Mouse (Mus musculus) liver, embryonic 14.5 days (tissue): Measurements from ENCODE around the gene Supt5. TPM values are rescaled to one million over a fixed set of nuclear protein-coding genes. Genes with fewer than 3 reads are reported as not detected.
A peak's percentile ranks its signal among the peaks of the same experiment; 100 is the strongest.

ENCODE experiments used
- ATAC-seq: fragments of 200-750 bp; cut with Nextera tagmentation; 2 replicates; pipeline ENCODE4 v1.8.0; 2017; ENCODE audit warnings: moderate number of reproducible peaks, mild to moderate bottlenecking, moderate library complexity; ENCODE audit not compliant: insufficient read depth
- DNase-seq, 3 experiments: peaks; one replicate each; pipeline ENCODE4 v3.0.0-alpha.2; 2012 to 2013; ENCODE audit warnings: low read depth in 3 of 3, low spot score in 3 of 3
- H3K27ac ChIP-seq: fragments of 300-500 bp; sonication (generic); 2 replicates; pipeline ENCODE4 v1.5.1; 2014; ENCODE audit warnings: moderate library complexity, mild to moderate bottlenecking, control low read depth, inconsistent platforms
- H3K27me3 ChIP-seq: fragments of 300-500 bp; sonication (generic); 2 replicates; pipeline ENCODE4 v1.6.1; 2014; ENCODE audit warnings: mild to moderate bottlenecking, low read length, moderate library complexity; ENCODE audit not compliant: control insufficient read depth, insufficient read depth
- H3K36me3 ChIP-seq: fragments of 300-500 bp; sonication (generic); replicated peaks from 2 replicates; pipeline ENCODE4 v1.6.1; 2014; ENCODE audit warnings: low read depth; ENCODE audit not compliant: control insufficient read depth, insufficient read depth
- H3K4me1 ChIP-seq, 2 experiments: fragments of 200-500 bp in 1 of 2; fragments of 300-500 bp in 1 of 2; sonication (generic) in 1 of 2; replicated peaks; 2 replicates each; pipeline ENCODE4 v1.6.1; 2012 to 2014; ENCODE audit warnings: antibody characterized with exemption in 1 of 2, inconsistent platforms in 1 of 2, low read length in 1 of 2; ENCODE audit not compliant: control insufficient read depth in 2 of 2, insufficient read depth in 2 of 2
- H3K4me2 ChIP-seq: fragments of 300-500 bp; sonication (generic); 2 replicates; pipeline ENCODE4 v1.6.1; 2014; ENCODE audit warnings: low read depth, mild to moderate bottlenecking, control low read depth, moderate library complexity
- H3K4me3 ChIP-seq, 2 experiments: fragments of 200-500 bp in 1 of 2; fragments of 300-500 bp in 1 of 2; sonication (generic) in 1 of 2; 2 replicates each; pipeline ENCODE4 v1.5.1; 2012 to 2014; ENCODE audit warnings: low read depth in 2 of 2, low read length in 2 of 2, mild to moderate bottlenecking in 2 of 2, control low read depth in 1 of 2, inconsistent platforms in 1 of 2, moderate library complexity in 1 of 2; ENCODE audit not compliant: insufficient read depth in 1 of 2
- H3K9ac ChIP-seq: fragments of 300-500 bp; sonication (generic); replicated peaks from 2 replicates; pipeline ENCODE4 v1.6.1; 2014; ENCODE audit warnings: mild to moderate bottlenecking, control low read depth, moderate library complexity
- H3K9me3 ChIP-seq: fragments of 300-500 bp; sonication (generic); 2 replicates; pipeline ENCODE4 v1.6.1; 2016; ENCODE audit warnings: low read length, mixed read lengths; ENCODE audit not compliant: control insufficient read depth
- CTCF ChIP-seq: IDR thresholded peaks from 2 replicates; pipeline ENCODE4 v1.5.1; 2016; ENCODE audit warnings: antibody characterized with exemption, low read depth, control low read depth
- EP300 ChIP-seq: IDR thresholded peaks from 2 replicates; pipeline ENCODE4 v1.6.1; 2016; ENCODE audit warnings: antibody characterized with exemption, low read depth
- WGBS: fragments of 180-500 bp; shearing (Covaris S2); extraction: QIAGEN DNeasy Blood & Tissue Kit; methylation state at CpG from one replicate; pipeline ENCODE4 v1.1.7; 2014; ENCODE audit not compliant: insufficient replicate concordance; 5-methylcytosine and 5-hydroxymethylcytosine counted together
- polyA plus RNA-seq, 2 experiments: library from polyadenylated mRNA; depleted of rRNA in 1 of 2; stranded (reverse) in 1 of 2; unstranded in 1 of 2; fragments of >200 nt; fragmentation: Nextera tagmentation in 1 of 2; extraction: Ambion mirVana in 1 of 2; gene quantifications; 2 replicates each; pipeline versions ENCODE4 v1.2.1 to v1.2.3; 2012 to 2014

The Supt5 gene
- polyA plus RNA-seq, 2 experiments, result 21.7 to 29.6 TPM

DNA sequence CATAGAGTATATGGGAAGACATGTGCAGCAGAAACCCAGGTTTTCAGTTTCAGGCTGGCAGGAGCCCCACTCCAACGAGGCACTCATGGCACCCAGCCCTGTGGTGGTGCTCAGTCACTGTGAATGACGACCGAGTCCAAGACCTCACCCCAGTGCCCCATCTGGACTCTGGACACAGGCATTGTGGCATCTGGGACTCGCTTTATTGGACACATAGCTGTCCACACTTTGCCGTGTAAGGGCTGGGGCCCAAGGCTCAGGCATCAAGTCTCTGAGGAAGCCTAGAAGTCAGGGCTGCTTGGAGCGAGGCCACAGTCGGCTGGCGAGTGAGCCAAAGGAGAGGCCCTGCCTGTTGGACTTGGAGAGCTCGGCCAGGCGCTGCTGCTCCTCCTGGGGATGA, 32.9 kb downstream of the Supt5 start:
- no peak for TF ChIP-seq CTCF
- TF ChIP-seq EP300, result no peak
- 81% methylated on average over 10 of the region's 10 CpGs for WGBS
- no peaks in the 10 kb centered on the region for H3K4me1 ChIP-seq
- ATAC-seq (no peak), DNase-seq (no peak)
- no peak overlapping the region for H3K9ac ChIP-seq
- no peak overlapping the region for H3K4me2 ChIP-seq
- H3K9me3 ChIP-seq, result no peaks in the 10 kb centered on the region
- peaks cover 18% of the 10 kb centered on the region for H3K27me3 ChIP-seq
- H3K4me3 ChIP-seq, result no peak overlapping the region
- peaks cover 30% of the 10 kb centered on the region for H3K36me3 ChIP-seq
- no peak overlapping the region for H3K27ac ChIP-seq

DNA sequence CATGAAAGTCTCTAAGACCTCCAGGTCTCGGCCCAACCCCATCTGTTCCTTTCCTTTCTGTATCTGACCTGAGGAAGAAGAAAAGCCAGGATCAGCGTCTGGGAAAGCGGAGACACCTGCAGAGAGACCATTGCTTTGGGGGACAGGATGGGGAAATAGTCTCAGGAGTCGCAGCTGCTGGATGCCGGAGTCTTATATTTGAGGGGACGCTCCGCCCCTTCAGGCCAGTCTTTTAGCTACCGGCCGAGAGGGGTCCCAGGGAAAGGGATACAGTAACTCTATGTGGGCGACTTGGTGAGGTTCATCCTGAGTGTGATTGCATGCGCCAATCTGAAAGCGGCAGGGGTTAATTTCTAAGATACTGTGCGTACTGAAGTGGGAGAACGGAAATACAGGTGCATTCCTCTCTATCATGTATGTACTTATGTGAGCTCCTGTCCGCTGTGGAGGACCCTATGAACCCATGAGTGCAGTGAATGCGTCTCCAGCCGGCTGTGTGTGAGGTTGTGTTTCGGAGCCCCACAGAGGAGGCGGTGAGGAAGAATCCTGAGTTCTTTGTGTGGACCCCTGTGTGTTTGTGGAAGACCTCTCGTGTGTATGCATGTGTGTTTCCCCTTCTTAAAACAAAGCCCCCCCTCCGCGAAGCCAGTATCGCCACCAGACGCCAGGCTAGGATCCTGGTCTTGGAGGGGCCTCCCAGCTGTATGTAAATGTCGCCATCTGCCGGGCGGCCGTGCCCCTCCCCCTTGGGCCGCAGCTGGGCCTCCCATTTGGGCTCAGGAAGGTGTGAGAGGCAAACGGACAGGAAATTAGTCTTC, 36.7 kb downstream of the Supt5 start, which contains the start of gene Dll3:
TSS of gene Dll3 (minus strand) at position 623 of the 818 bp plus-strand sequence.
- no peak within 1 kb of the TSS for H3K9ac ChIP-seq
- no peak for DNase-seq
- peaks cover 40% of the 10 kb centered on the region for H3K27me3 ChIP-seq
- ATAC-seq, result no peak
- H3K36me3 ChIP-seq, result peaks cover 15% of the 10 kb centered on the region
- WGBS, result 2% methylated on average over 30 of the region's 30 CpGs
- 0 out of 4 replicates have a peak within 1 kb of the TSS, but pooled peaks of 1 of the 2 experiments have one; percentile 4 for H3K4me3 ChIP-seq
- TF ChIP-seq CTCF (peak; percentile 72), EP300 (no peak)
- no peak within 1 kb of the TSS for H3K27ac ChIP-seq
- H3K9me3 ChIP-seq, result no peaks in the 10 kb centered on the region
- no peaks in the 10 kb centered on the region for H3K4me1 ChIP-seq
- peak within 1 kb of the TSS; percentile 36; the same call in 1 of the 2 replicates for H3K4me2 ChIP-seq

DNA sequence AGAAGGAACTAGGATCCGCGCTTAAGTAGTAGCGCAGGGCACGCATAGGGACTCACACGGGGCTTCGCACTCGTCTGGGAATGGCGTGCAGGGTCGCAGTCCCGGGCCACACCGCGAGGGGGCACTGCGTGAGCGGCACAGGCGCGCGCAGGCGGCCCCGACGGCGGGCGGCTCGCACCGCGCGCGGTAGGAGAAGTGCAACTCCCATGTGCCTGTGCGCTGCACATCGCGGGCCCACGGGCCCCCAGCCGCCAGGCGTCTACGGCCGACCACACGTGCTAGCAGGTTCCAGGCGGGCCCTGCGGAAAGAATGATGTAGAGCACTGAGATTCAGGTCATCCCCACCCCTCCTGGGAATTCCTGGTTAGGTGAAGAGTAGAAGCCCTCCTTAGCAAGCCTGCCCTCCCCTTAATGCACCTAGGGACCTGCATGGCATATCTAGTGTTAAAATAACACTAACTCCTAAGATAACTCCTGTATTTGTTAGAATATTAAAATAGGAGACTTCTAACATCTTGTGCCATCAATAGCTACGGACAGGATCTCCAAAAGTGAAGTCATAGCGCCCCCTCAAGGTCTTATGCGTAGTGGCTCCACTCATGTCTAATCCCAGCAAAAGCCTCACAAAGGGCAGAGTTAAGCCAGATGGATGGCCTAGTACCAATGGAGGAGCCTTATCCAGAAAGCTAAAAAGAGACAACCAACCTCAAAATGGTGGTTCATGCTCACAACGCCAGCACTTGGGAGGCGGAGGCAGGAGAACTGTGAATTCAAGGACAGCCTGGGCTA, 39.5 kb downstream of the Supt5 start:
- no peak for ATAC-seq
- H3K27me3 ChIP-seq, result peaks cover 54% of the 10 kb centered on the region
- H3K9ac ChIP-seq, result no peak overlapping the region
- TF ChIP-seq EP300 (no peak), CTCF (peak; percentile 57)
- H3K9me3 ChIP-seq, result no peaks in the 10 kb centered on the region
- H3K27ac ChIP-seq, result no peak overlapping the region
- WGBS, result 23% methylated on average over 43 of the region's 43 CpGs
- H3K4me1 ChIP-seq, result no peaks in the 10 kb centered on the region; a peak in 1 of 4 replicates
- no peak overlapping the region for H3K4me3 ChIP-seq
- no peak overlapping the region for H3K4me2 ChIP-seq
- DNase-seq, result peak in 2 of 3 experiments; percentile 43 to 46
- no peaks in the 10 kb centered on the region for H3K36me3 ChIP-seq

DNA sequence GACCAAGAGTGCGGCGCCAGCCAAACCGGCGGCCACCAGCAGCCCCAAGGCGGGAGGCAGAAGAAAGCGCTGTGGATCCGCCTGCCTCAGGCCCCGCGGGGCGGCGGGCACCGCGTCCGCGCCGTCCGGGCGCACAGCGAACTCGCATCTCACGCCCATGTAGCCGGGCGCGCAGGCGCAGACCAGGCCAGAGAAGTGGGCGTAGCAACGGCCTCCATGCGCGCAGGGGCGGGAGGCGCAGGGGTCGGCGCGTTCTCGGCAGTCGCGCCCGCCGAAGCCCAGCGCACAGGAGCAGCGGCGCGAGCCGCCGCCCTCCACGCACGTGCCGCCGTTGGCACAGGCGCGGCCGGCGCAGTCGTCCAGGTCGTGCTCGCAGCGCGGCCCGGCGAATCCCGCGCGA, 44.1 kb downstream of the Supt5 start:
- H3K9me3 ChIP-seq, result no peaks in the 10 kb centered on the region
- no peak overlapping the region for H3K27ac ChIP-seq
- no peak overlapping the region for H3K9ac ChIP-seq
- no peaks in the 10 kb centered on the region for H3K36me3 ChIP-seq
- TF ChIP-seq CTCF (no peak), EP300 (no peak)
- H3K27me3 ChIP-seq, result peaks cover 63% of the 10 kb centered on the region
- peak; percentile 52; the same call in 1 of the 2 replicates for ATAC-seq
- H3K4me1 ChIP-seq, result no peaks in the 10 kb centered on the region; a peak in 1 of 4 replicates
- 11% methylated on average over 56 of the region's 63 CpGs for WGBS
- DNase-seq, result peak in 1 of 3 experiments; percentile 30
- H3K4me3 ChIP-seq, result peak overlapping the region; percentile 5 to 32; a peak in 3 of 4 replicates
- H3K4me2 ChIP-seq, result peak overlapping the region; percentile 57
